Mouse (Mus musculus) MEL (cell line): ENCODE results near the gene Sept9. TPM values are rescaled to one million over a fixed set of nuclear protein-coding genes. Genes with fewer than 3 reads are reported as not detected.

Experiments used
- DNase-seq: peaks from one replicate; pipeline ENCODE4 v3.0.0; 2011; ENCODE audit warnings: low read depth, low spot score
- H3K27ac ChIP-seq: 2 replicates; pipeline ENCODE4 v1.5.1; 2012; ENCODE audit warnings: low read depth, mild to moderate bottlenecking, control low read depth, low read length, moderate library complexity; ENCODE audit not compliant: control insufficient read depth
- H3K27me3 ChIP-seq, 2 experiments: fragments of 150-350 bp in 1 of 2; sonication (generic) in 1 of 2; 2 replicates each; pipeline ENCODE4 v1.6.1; 2012; ENCODE audit warnings: low read length in 2 of 2, mild to moderate bottlenecking in 2 of 2, improper control_type of control experiment in 1 of 2, moderate library complexity in 1 of 2; ENCODE audit not compliant: insufficient read depth in 2 of 2, control insufficient read depth in 1 of 2
- H3K36me3 ChIP-seq, 2 experiments: 2 replicates each; pipeline ENCODE4 v1.6.1; 2012 to 2014; ENCODE audit warnings: low read length in 2 of 2, improper control_type of control experiment in 1 of 2, inconsistent platforms in 1 of 2, mild to moderate bottlenecking in 1 of 2; ENCODE audit not compliant: insufficient read depth in 2 of 2, control insufficient read depth in 1 of 2
- H3K4me1 ChIP-seq, 2 experiments: fragments of 150-350 bp in 1 of 2; sonication (generic) in 1 of 2; 2 replicates each; pipeline ENCODE4 v1.6.1; 2012; ENCODE audit warnings: low read length in 2 of 2, improper control_type of control experiment in 1 of 2, mild to moderate bottlenecking in 1 of 2; ENCODE audit not compliant: insufficient read depth in 2 of 2, control insufficient read depth in 1 of 2
- H3K4me3 ChIP-seq, 2 experiments: fragments of 150-350 bp in 1 of 2; sonication (generic) in 1 of 2; 2 replicates each; pipeline ENCODE4 v1.5.1; 2012; ENCODE audit warnings: low read depth in 2 of 2, low read length in 2 of 2, mild to moderate bottlenecking in 2 of 2, moderate library complexity in 2 of 2, control low read depth in 1 of 2, improper control_type of control experiment in 1 of 2; ENCODE audit not compliant: control insufficient read depth in 1 of 2, insufficient read depth in 1 of 2
- H3K79me2 ChIP-seq: 2 replicates; pipeline ENCODE4 v1.6.1; 2012; ENCODE audit warnings: mild to moderate bottlenecking, low read length, moderate library complexity; ENCODE audit not compliant: control insufficient read depth, poor library complexity, insufficient read depth
- H3K9ac ChIP-seq: 2 replicates; pipeline ENCODE4 v1.6.1; 2012; ENCODE audit warnings: low read depth, mild to moderate bottlenecking, control low read depth, low read length, moderate library complexity; ENCODE audit not compliant: control insufficient read depth, poor library complexity, severe bottlenecking
- H3K9me3 ChIP-seq: fragments of 150-350 bp; sonication (generic); replicated peaks from 2 replicates; pipeline ENCODE4 v1.6.1; 2012; ENCODE audit warnings: mild to moderate bottlenecking, low read length, improper control_type of control experiment, moderate library complexity; ENCODE audit not compliant: insufficient read depth
- CHD1 ChIP-seq: IDR thresholded peaks from 2 replicates; pipeline ENCODE4 v1.6.1; 2012; ENCODE audit warnings: low read depth, mild to moderate bottlenecking, inconsistent platforms, low read length, improper control_type of control experiment
- CTCF ChIP-seq, 3 experiments: IDR thresholded peaks in 2 of 3; conservative IDR thresholded peaks in 1 of 3; 2 replicates each; pipeline ENCODE4 v1.5.1; 2011 to 2012; ENCODE audit warnings: low read length in 3 of 3, low read depth in 2 of 3, mild to moderate bottlenecking in 2 of 3, improper control_type of control experiment in 1 of 3, inconsistent platforms in 1 of 3, mixed read lengths in 1 of 3, moderate library complexity in 1 of 3; ENCODE audit not compliant: control insufficient read depth in 1 of 3, insufficient read depth in 1 of 3, poor library complexity in 1 of 3, severe bottlenecking in 1 of 3
- E2F4 ChIP-seq: IDR thresholded peaks from 2 replicates; pipeline ENCODE4 v1.6.1; 2011; ENCODE audit warnings: low read depth, low read length, improper control_type of control experiment, borderline replicate concordance
- ELF1 ChIP-seq: IDR thresholded peaks from 2 replicates; pipeline ENCODE4 v1.6.1; 2014; ENCODE audit warnings: low read depth, mild to moderate bottlenecking, inconsistent platforms, low read length, improper control_type of control experiment, moderate library complexity
- EP300 ChIP-seq, 2 experiments: IDR thresholded peaks; 2 replicates each; pipeline ENCODE4 v1.6.1; 2011; ENCODE audit warnings: improper control_type of control experiment in 2 of 2, low read length in 2 of 2, low read depth in 1 of 2, mild to moderate bottlenecking in 1 of 2
- ETS1 ChIP-seq: IDR thresholded peaks from 2 replicates; pipeline ENCODE4 v1.6.1; 2012; ENCODE audit warnings: low read depth, mild to moderate bottlenecking, inconsistent platforms, low read length, improper control_type of control experiment, moderate library complexity
- GABPA ChIP-seq: IDR thresholded peaks from 2 replicates; pipeline ENCODE4 v1.6.1; 2012; ENCODE audit warnings: low read depth, mild to moderate bottlenecking, inconsistent platforms, low read length, improper control_type of control experiment, moderate library complexity
- HCFC1 ChIP-seq: IDR thresholded peaks from 2 replicates; pipeline ENCODE4 v1.6.1; 2012; ENCODE audit warnings: low read depth, mild to moderate bottlenecking, inconsistent platforms, low read length, improper control_type of control experiment, moderate library complexity
- JUND ChIP-seq: IDR thresholded peaks from 2 replicates; pipeline ENCODE4 v1.6.1; 2011; ENCODE audit warnings: low read depth, mild to moderate bottlenecking, improper control_type of control experiment, low read length
- MAFK ChIP-seq: IDR thresholded peaks from 2 replicates; pipeline ENCODE4 v1.6.1; 2011; ENCODE audit warnings: low read depth, mild to moderate bottlenecking, low read length, improper control_type of control experiment, borderline replicate concordance
- MAZ ChIP-seq: IDR thresholded peaks from 2 replicates; pipeline ENCODE4 v1.6.1; 2012; ENCODE audit warnings: low read depth, mild to moderate bottlenecking, inconsistent platforms, low read length, improper control_type of control experiment
- MEF2A ChIP-seq: IDR thresholded peaks from 2 replicates; pipeline ENCODE4 v1.6.1; 2014; ENCODE audit warnings: low read depth, mild to moderate bottlenecking, inconsistent platforms, low read length, improper control_type of control experiment; ENCODE audit not compliant: poor library complexity, insufficient replicate concordance, severe bottlenecking; ENCODE audit errors: extremely low read depth
- MXI1 ChIP-seq: IDR thresholded peaks from 2 replicates; pipeline ENCODE4 v1.6.1; 2011; ENCODE audit warnings: mild to moderate bottlenecking, low read depth, low read length, improper control_type of control experiment
- MYC ChIP-seq: IDR thresholded peaks from 2 replicates; pipeline ENCODE4 v1.6.1; 2011; ENCODE audit warnings: low read depth, mild to moderate bottlenecking, low read length, improper control_type of control experiment, moderate library complexity
- NELFE ChIP-seq: IDR thresholded peaks from 2 replicates; pipeline ENCODE4 v1.6.1; 2011; ENCODE audit warnings: low read depth, low read length, improper control_type of control experiment
- NRF1 ChIP-seq: IDR thresholded peaks from 2 replicates; pipeline ENCODE4 v1.6.1; 2014; ENCODE audit warnings: low read depth, mild to moderate bottlenecking, inconsistent platforms, low read length, improper control_type of control experiment, moderate library complexity; ENCODE audit not compliant: poor library complexity, insufficient read depth, severe bottlenecking
- POLR2AphosphoS2 ChIP-seq: IDR thresholded peaks from 2 replicates; pipeline ENCODE4 v1.6.1; 2011; ENCODE audit warnings: low read length, improper control_type of control experiment
- RCOR1 ChIP-seq: IDR thresholded peaks from 2 replicates; pipeline ENCODE4 v1.6.1; 2012; ENCODE audit warnings: low read depth, mild to moderate bottlenecking, inconsistent platforms, low read length, improper control_type of control experiment
- TAL1 ChIP-seq: IDR thresholded peaks from 2 replicates; pipeline ENCODE4 v1.6.1; 2012; ENCODE audit warnings: mild to moderate bottlenecking, inconsistent platforms, low read length, moderate library complexity, mixed read lengths
- TCF12 ChIP-seq: IDR thresholded peaks from 2 replicates; pipeline ENCODE4 v1.6.1; 2014; ENCODE audit warnings: low read depth, mild to moderate bottlenecking, inconsistent platforms, low read length, improper control_type of control experiment, moderate library complexity
- UBTF ChIP-seq: IDR thresholded peaks from 2 replicates; pipeline ENCODE4 v1.6.1; 2012; ENCODE audit warnings: low read depth, mild to moderate bottlenecking, inconsistent platforms, low read length, improper control_type of control experiment, moderate library complexity, borderline replicate concordance; ENCODE audit not compliant: insufficient read depth
- ZC3H11A ChIP-seq: IDR thresholded peaks from 2 replicates; pipeline ENCODE4 v1.6.1; 2012; ENCODE audit warnings: low read depth, mild to moderate bottlenecking, inconsistent platforms, low read length, improper control_type of control experiment
- ZKSCAN1 ChIP-seq: IDR thresholded peaks from 2 replicates; pipeline ENCODE4 v1.6.1; 2012; ENCODE audit warnings: low read depth, mild to moderate bottlenecking, inconsistent platforms, low read length, improper control_type of control experiment, moderate library complexity
- ZMIZ1 ChIP-seq: IDR thresholded peaks from 2 replicates; pipeline ENCODE4 v1.6.1; 2012; ENCODE audit warnings: low read depth, mild to moderate bottlenecking, inconsistent platforms, low read length, improper control_type of control experiment, moderate library complexity
- ZNF384 ChIP-seq: IDR thresholded peaks from 2 replicates; pipeline ENCODE4 v1.6.1; 2012; ENCODE audit warnings: low read depth, mild to moderate bottlenecking, inconsistent platforms, low read length, improper control_type of control experiment
- polyA plus RNA-seq, 2 experiments: library from polyadenylated mRNA; stranded (reverse) in 1 of 2; unstranded in 1 of 2; fragments of >175 nt in 1 of 2; fragments of >200 nt in 1 of 2; gene quantifications; 2 replicates each; pipeline versions ENCODE4 v1.2.1 to v1.2.4; 2012; ENCODE audit warnings: low replicate concordance in 2 of 2, low read depth in 1 of 2; ENCODE audit not compliant: insufficient read length in 2 of 2, insufficient read depth in 1 of 2, missing spikeins in 1 of 2
- total RNA-seq: library from RNA; depleted of rRNA; stranded (reverse); fragments of 300-350 nt; gene quantifications from 2 replicates; pipeline ENCODE4 v1.2.3, GENCODE M21; 2012

Sept9 gene
- total and polyA plus RNA-seq, 3 experiments: 49.7 to 196 (median 163) TPM

DNA sequence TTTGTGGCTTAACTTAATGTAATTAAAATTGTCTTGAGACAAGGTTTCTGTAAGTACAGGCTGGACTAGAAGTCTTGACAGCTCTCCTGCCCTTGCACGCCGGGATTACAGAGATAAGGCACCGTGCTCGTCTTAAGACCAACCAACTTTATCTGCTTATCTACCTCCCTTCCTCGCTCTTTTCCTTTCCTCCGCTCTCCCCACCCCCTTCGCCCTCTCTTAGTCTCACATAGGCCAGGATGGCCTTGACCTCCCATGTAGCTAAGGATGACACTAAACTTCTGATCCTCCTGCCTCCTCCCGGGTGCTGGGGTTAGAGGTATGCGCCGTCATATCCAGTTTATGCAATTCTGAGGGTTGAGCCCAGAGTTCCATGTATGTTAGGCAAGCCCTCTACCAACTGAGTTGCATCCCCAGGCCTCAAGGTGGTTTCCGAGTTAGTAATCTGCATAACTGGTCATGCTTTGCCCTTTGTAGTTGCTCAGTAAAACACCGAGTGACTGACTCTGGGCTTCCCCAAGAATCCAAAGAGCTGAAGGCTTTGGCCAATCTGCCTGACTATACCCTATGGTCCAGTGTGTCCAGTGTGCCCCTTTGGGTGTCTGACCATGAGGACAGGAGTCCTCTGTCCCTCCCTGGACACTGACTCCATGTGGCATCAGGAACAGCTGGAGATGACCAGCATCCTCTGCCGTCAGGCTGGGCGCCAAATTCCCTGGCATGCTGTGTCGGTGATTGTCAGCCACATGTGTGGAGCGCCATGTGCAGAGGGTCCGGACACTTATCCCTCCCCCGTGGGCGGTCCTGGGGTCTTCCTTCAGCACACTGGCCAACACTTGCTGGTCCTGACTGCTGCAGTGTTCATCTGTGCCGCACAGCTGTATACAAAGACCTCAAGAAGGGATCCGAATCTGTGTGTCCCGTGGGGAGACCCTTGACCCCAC lies 50.8 kb downstream of the Sept9 start (continued):
- TF ChIP-seq RCOR1 (no peak; the same call in 1 of the 2 replicates), MAZ (0 out of 2 replicates have a peak, but pooled peaks have one; percentile 28), CTCF (IDR thresholded peaks at IDR 0.05 in 2 of 3, conservative IDR thresholded peaks at IDR 0.05 in 1 of 3; ENCODE audit: control insufficient read depth in 1 of 3, insufficient read depth in 1 of 3, low read depth in 2 of 3, low read length in 3 of 3, poor library complexity in 1 of 3, severe bottlenecking in 1 of 3) (no peak), CHD1 (no peak)

DNA sequence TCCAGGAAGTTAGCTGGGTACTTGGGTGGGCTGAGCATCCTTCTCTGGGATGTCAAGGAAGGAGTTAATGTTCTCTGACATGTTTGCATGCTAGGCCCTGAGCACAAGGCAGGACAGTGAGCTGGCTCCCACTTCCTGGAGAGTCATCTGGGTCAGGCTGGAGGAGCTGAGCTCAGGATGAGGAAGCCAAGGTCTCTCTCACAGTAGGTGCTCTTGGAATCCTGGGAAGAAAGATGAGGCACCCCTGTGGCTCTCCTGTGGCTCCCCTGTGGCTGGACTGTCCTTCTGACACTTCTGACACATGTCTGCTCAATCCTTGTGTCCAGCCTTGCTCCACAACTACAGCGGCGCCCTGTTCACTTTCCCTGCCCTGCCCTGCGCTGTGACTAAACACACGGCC lies 52.3 kb downstream of the Sept9 start:
- no peaks in the 10 kb centered on the region for H3K27me3 ChIP-seq
- H3K79me2 ChIP-seq: no peaks in the 10 kb centered on the region
- no peak overlapping the region for H3K27ac ChIP-seq
- DNase-seq: no peak
- H3K9me3 ChIP-seq: no peaks in the 10 kb centered on the region
- no peak for TF ChIP-seq NRF1
- no peak for TF ChIP-seq MAZ
- TF ChIP-seq JUND: no peak
- no peak for TF ChIP-seq ZKSCAN1
- TF ChIP-seq UBTF: no peak
- no peak for TF ChIP-seq ZMIZ1
- TF ChIP-seq ETS1: no peak
- TF ChIP-seq GABPA: no peak
- no peak for TF ChIP-seq POLR2AphosphoS2
- TF ChIP-seq ZC3H11A: no peak
- TF ChIP-seq E2F4: no peak
- TF ChIP-seq EP300 (IDR thresholded peaks at IDR 0.05; ENCODE audit: low read depth in 1 of 2, low read length in 2 of 2): no peak
- H3K4me1 ChIP-seq: peaks cover 17 to 50% of the 10 kb centered on the region in 2 experiments
- H3K36me3 ChIP-seq: peaks cover 0 to 32% of the 10 kb centered on the region in 2 experiments; a peak in 2 of 4 replicates
- H3K4me3 ChIP-seq: no peak overlapping the region
- H3K9ac ChIP-seq: no peak overlapping the region

- Histone ChIP-seq H3K36me3 (peaks cover 0 to 37% of the 10 kb centered on the region in 2 experiments; a peak in 2 of 4 replicates), H3K27ac (no peak overlapping the region), H3K9me3 (no peaks in the 10 kb centered on the region)
- DNase-seq: no peak
- TF ChIP-seq TAL1: no peak
- TF ChIP-seq MYC: no peak
- TF ChIP-seq MXI1: no peak
- TF ChIP-seq ELF1: no peak
- TF ChIP-seq NRF1: no peak
- TF ChIP-seq GABPA: no peak
- TF ChIP-seq HCFC1: no peak
- no peak for TF ChIP-seq NELFE
- no peak for TF ChIP-seq RCOR1
- TF ChIP-seq E2F4: no peak
- TF ChIP-seq UBTF: no peak
- TF ChIP-seq CTCF (IDR thresholded peaks at IDR 0.05 in 2 of 3, conservative IDR thresholded peaks at IDR 0.05 in 1 of 3; ENCODE audit: control insufficient read depth in 1 of 3, insufficient read depth in 1 of 3, low read depth in 2 of 3, low read length in 3 of 3, poor library complexity in 1 of 3, severe bottlenecking in 1 of 3): no peak
- TF ChIP-seq ETS1: no peak
- no peak for TF ChIP-seq ZNF384
- TF ChIP-seq MAFK: no peak
- TF ChIP-seq TCF12: no peak
- no peak for TF ChIP-seq MEF2A
- TF ChIP-seq, all 39 proteins: peak for 0
- H3K27me3 ChIP-seq: no peaks in the 10 kb centered on the region
- H3K4me1 ChIP-seq: peaks cover 17 to 53% of the 10 kb centered on the region in 2 experiments
- no peak overlapping the region for H3K9ac ChIP-seq
- H3K79me2 ChIP-seq: no peaks in the 10 kb centered on the region
- no peak overlapping the region for H3K4me3 ChIP-seq
Observed at GRCm38 (mm10) chr11:117252846-117253245, 53.4 kb downstream of the Sept9 start.
